Mouse (Mus musculus) lung, embryonic 16.5 days (tissue): ENCODE measurements around the gene Krtdap. TPM values are rescaled to one million over a fixed set of nuclear protein-coding genes. Genes with fewer than 3 reads are reported as not detected.
A peak's percentile ranks its signal among the peaks of the same experiment; 100 is the strongest.

Experiments used
- ATAC-seq: fragments of 200-750 bp; cut with Nextera tagmentation; 2 replicates; pipeline ENCODE4 v1.8.0; 2017; ENCODE audit warnings: low read depth, mild to moderate bottlenecking, moderate library complexity
- H3K27ac ChIP-seq: fragments of 300-500 bp; sonication (generic); 2 replicates; pipeline ENCODE4 v1.5.1; 2014; ENCODE audit warnings: mild to moderate bottlenecking, control low read depth, low read length
- H3K27me3 ChIP-seq: fragments of 300-500 bp; sonication (generic); 2 replicates; pipeline ENCODE4 v1.6.1; 2014; ENCODE audit warnings: low read depth, low read length, mixed read lengths; ENCODE audit not compliant: control insufficient read depth, insufficient read depth
- H3K36me3 ChIP-seq: fragments of 300-500 bp; sonication (generic); 2 replicates; pipeline ENCODE4 v1.6.1; 2014; ENCODE audit warnings: low read length; ENCODE audit not compliant: control insufficient read depth, insufficient read depth
- H3K4me1 ChIP-seq: fragments of 300-500 bp; sonication (generic); replicated peaks from 2 replicates; pipeline ENCODE4 v1.6.1; 2014; ENCODE audit warnings: low read length, mixed read lengths; ENCODE audit not compliant: control insufficient read depth, insufficient read depth
- H3K4me2 ChIP-seq: fragments of 300-500 bp; sonication (generic); 2 replicates; pipeline ENCODE4 v1.6.1; 2014; ENCODE audit warnings: low read depth, low read length, control low read depth
- H3K4me3 ChIP-seq: fragments of 300-500 bp; sonication (generic); 2 replicates; pipeline ENCODE4 v1.5.1; 2014; ENCODE audit warnings: mild to moderate bottlenecking, low read length, control low read depth
- H3K9ac ChIP-seq: fragments of 300-500 bp; sonication (generic); 2 replicates; pipeline ENCODE4 v1.6.1; 2014; ENCODE audit warnings: low read length, control low read depth
- H3K9me3 ChIP-seq: fragments of 300-500 bp; sonication (generic); 2 replicates; pipeline ENCODE4 v1.6.1; 2016; ENCODE audit warnings: low read length; ENCODE audit not compliant: control insufficient read depth
- WGBS: fragments of 180-500 bp; shearing (Covaris S2); extraction: QIAGEN DNeasy Blood & Tissue Kit; methylation state at CpG from one replicate; pipeline ENCODE4 v1.1.7; 2014; 5-methylcytosine and 5-hydroxymethylcytosine counted together
- polyA plus RNA-seq: library from polyadenylated mRNA; unstranded; fragments of >200 nt; fragmentation: Nextera tagmentation; extraction: Ambion mirVana; gene quantifications from 2 replicates; pipeline ENCODE4 v1.2.1, GENCODE M21; 2015

The Krtdap gene
- polyA plus RNA-seq, 1 experiment from 2014 or later, result 3.7 TPM

DNA sequence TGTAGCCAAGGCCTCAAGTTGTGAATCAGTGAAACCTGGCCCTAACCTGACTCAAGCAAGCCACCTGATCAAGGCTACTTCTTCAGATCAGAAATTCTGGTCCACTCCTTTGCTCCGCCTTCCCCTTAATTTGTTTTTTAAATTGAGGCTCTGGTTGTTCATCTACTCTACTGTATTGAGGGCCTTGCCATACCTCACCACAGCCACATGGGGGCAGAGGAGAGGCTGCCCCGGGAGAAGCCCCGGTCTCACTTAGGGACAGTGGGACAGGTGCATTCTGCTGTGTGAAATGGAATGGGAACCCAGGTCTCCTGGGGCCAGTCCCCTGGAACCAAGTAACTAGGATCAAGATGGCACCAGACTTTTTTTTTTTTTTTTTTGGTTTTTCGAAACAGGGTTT, 5.9 kb upstream of the Krtdap start:
- no peak for ATAC-seq
- Histone ChIP-seq H3K9me3 (no peaks in the 10 kb centered on the region), H3K27me3 (no peaks in the 10 kb centered on the region), H3K27ac (no peak overlapping the region), H3K36me3 (no peaks in the 10 kb centered on the region), H3K4me3 (no peak overlapping the region), H3K4me1 (no peaks in the 10 kb centered on the region), H3K9ac (no peak overlapping the region), H3K4me2 (no peak overlapping the region)
- WGBS, result 74% methylated on average over 4 of the region's 4 CpGs

DNA sequence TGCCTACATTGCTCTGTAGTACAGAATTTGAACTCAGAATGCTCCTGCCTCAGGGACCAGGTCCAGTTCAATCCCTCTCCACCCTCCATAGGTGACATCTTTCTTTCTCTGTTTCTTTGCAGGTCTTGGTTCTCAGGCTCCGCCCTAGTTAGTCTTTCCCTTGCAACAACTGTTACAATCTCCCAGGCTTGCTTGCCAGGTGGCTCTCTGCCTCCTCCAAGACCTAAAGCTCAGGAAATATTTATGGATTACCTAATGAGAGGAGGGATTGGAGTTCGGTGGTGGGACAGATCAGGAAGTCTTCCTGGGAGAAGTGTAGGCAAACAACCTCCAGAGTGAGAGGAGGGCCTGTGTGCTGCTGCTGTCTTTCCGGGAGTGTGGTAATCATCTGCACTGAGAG, 5.0 kb upstream of the Krtdap start:
- ATAC-seq, result no peak
- WGBS, result 69% methylated on average over 3 of the region's 3 CpGs
- no peaks in the 10 kb centered on the region for H3K27me3 ChIP-seq

DNA sequence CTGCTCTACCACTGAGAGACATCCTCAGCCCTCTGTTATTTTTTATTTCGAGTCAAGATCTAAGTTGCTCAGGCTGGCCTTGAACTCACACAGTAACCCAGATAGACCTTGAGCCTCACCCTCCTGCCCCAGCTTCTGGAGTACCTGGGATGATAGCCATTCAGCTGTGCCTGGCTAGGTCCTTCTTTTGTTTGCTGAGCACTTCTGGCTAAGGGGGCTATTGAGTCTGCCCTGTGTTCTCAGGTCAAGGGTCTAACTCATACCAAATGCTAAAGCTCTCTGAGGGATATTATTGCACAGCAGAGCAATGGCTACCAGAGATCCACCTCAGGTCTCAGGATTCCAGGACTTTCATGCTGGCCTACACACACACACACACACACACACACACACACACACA, 2.5 kb upstream of the Krtdap start:
- 43% methylated on average over 1 of the region's 1 CpGs for WGBS

More for the DNA sequence above, 5.0 kb upstream of the Krtdap start:
- no peaks in the 10 kb centered on the region for H3K4me1 ChIP-seq
- no peak overlapping the region for H3K9ac ChIP-seq
- H3K4me2 ChIP-seq, result no peak overlapping the region
- H3K4me3 ChIP-seq, result no peak overlapping the region
- H3K36me3 ChIP-seq, result no peaks in the 10 kb centered on the region
- no peaks in the 10 kb centered on the region for H3K9me3 ChIP-seq
- no peak overlapping the region for H3K27ac ChIP-seq

DNA sequence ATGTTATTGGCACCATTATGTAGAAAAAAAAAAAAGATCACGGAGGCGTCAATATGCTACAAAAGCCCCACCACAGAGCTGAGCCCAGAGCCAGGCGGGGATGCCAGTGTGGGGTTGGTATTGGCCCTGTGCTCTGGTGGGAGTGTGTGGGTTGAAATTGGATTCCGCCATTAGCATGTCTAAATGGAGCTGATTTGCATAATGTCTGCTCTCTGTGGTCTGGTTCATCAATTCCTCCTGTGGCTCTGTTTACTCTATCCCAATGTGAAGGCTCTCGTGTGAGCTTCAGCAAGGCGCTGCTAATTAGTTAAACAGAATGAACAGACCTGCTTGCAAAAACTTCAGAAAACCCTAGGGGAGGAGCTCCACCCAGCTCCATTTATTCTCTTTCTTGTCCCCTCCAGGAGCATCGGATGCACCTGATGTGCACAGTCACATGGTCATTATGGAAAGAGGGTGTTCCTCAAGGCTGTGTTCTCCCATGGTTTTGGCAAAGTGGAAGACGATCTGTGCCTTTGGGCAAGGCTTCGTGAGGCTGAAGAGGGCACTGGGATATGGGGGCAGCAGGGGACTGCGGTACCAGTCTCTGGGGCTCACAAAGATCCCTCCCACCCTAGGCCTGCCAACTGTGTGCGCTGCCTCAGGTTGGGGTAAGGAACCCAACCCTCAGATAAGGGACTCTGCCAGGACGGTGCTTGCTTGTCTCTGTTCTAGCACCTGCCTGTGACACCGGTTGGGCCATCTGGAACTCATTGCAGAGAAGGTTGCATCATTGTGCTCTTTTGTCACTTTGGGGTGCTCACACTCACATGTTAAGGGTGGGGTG, 1.8 kb upstream of the Krtdap start:
- WGBS, result 67% methylated on average over 13 of the region's 13 CpGs
- H3K4me3 ChIP-seq, result no peak overlapping the region
- no peaks in the 10 kb centered on the region for H3K4me1 ChIP-seq
- no peak for ATAC-seq
- H3K27ac ChIP-seq, result no peak overlapping the region
- H3K27me3 ChIP-seq, result no peaks in the 10 kb centered on the region
- H3K9ac ChIP-seq, result no peak overlapping the region
- H3K9me3 ChIP-seq, result no peaks in the 10 kb centered on the region
- H3K4me2 ChIP-seq, result no peak overlapping the region
- no peaks in the 10 kb centered on the region for H3K36me3 ChIP-seq

More for the DNA sequence above, 2.5 kb upstream of the Krtdap start:
- Histone ChIP-seq H3K9me3 (no peaks in the 10 kb centered on the region), H3K27me3 (no peaks in the 10 kb centered on the region), H3K4me2 (no peak overlapping the region), H3K4me3 (no peak overlapping the region), H3K4me1 (no peaks in the 10 kb centered on the region), H3K36me3 (no peaks in the 10 kb centered on the region), H3K27ac (no peak overlapping the region), H3K9ac (no peak overlapping the region)
- peak; percentile 47; the same call in 1 of the 2 replicates for ATAC-seq

DNA sequence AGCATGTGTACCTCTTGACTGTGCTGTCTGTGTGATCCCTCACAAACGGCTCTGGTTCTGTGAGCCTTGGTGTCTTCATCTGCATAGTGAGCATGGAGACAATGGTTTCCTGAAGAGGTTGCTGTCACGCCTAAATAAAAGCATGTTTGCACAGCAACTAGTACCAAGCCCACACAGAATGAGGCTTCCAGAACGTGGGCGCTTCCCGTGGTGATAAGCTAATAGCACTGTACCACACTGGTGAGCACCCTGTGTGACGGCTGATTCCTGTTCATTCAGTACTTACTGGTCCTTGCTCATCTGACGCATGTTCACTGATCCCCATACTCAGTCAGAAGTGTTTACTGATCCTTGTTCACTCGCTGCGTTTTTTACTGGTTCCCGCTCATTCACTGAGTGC, 2.4 kb downstream of the Krtdap start:
- no peak for ATAC-seq
- Histone ChIP-seq H3K4me1 (no peaks in the 10 kb centered on the region; the same call in 1 of the 2 replicates), H3K9ac (no peak overlapping the region), H3K27ac (no peak overlapping the region), H3K36me3 (no peaks in the 10 kb centered on the region), H3K4me2 (no peak overlapping the region), H3K9me3 (no peaks in the 10 kb centered on the region), H3K27me3 (no peaks in the 10 kb centered on the region), H3K4me3 (no peak overlapping the region)
- WGBS, result 56% methylated on average over 10 of the region's 10 CpGs

DNA sequence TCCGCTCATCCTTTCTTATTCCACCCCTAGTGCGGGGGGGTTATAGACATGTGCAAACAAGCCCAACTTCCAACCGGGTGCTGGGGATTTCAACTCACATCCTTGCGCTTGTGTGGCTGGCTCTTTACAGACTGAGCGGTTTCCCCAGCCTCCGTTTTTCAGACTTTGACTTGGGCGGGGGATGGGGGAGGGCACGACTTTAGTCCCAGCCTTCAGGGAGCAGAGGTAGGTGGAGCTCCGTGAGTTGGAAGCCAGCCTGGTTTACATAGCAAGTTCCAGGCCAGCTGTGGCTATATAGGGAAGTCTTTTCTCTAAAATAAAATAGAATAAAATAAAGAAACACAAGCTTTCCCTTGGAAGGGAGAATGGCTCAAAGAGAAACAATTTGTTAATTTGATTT, 4.2 kb downstream of the Krtdap start:
- no peak overlapping the region for H3K4me2 ChIP-seq
- H3K27ac ChIP-seq, result no peak overlapping the region
- no peak overlapping the region for H3K9ac ChIP-seq
- no peaks in the 10 kb centered on the region for H3K27me3 ChIP-seq
- H3K4me1 ChIP-seq, result no peaks in the 10 kb centered on the region; the same call in 1 of the 2 replicates
- H3K36me3 ChIP-seq, result no peaks in the 10 kb centered on the region
- 17% methylated on average over 9 of the region's 9 CpGs for WGBS
- peak; percentile 45; the same call in 1 of the 2 replicates for ATAC-seq
- no peaks in the 10 kb centered on the region for H3K9me3 ChIP-seq
- no peak overlapping the region for H3K4me3 ChIP-seq

DNA sequence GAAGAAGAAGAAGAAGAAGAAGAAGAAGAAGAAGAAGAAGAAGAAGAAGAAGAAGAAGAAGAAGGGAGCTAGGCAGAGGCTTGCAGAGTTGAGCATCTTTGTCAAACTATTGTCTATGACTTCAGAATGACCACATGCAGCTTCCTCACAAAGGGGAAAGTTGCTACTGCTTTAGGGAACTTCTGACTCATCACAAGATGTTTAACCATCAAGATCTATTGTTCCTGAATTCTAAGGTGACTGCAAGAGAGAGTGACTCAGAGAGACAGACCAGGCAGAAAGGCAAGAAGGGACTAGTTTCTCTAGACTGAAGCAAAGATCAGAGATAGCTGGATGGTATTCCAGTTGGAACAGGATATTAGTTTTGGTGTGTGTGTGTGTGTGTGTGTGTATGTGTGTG, 7.2 kb downstream of the Krtdap start:
- no peaks in the 10 kb centered on the region for H3K27me3 ChIP-seq
- no peaks in the 10 kb centered on the region for H3K9me3 ChIP-seq
- ATAC-seq, result no peak
- H3K4me1 ChIP-seq, result no peaks in the 10 kb centered on the region; the same call in 1 of the 2 replicates
- H3K9ac ChIP-seq, result no peak overlapping the region
- no peak overlapping the region for H3K4me2 ChIP-seq
- H3K27ac ChIP-seq, result no peak overlapping the region
- H3K36me3 ChIP-seq, result no peaks in the 10 kb centered on the region
- no peak overlapping the region for H3K4me3 ChIP-seq

DNA sequence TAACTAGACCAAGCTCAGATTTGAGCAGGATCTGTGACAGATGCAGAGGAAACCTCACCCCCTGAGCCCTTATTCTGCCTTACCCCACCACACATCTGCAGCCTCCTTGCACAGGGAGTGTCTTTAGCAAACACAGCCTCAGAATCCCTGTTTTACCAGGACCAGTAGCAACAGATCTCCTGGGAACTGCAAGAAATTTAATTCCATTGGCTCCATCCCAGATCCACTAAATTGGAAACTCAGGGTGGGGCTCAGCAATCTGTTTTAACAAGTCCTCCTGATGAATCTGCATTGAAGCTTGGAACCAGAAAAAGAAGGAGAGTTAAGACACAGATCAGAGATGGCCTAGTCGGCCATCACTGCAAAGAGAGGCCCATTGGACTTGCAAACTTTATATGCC, 9.1 kb downstream of the Krtdap start:
- no peaks in the 10 kb centered on the region; the same call in 1 of the 2 replicates for H3K4me1 ChIP-seq
- H3K4me3 ChIP-seq, result no peak overlapping the region
- H3K27ac ChIP-seq, result no peak overlapping the region
- ATAC-seq, result no peak
- H3K27me3 ChIP-seq, result no peaks in the 10 kb centered on the region
- no peak overlapping the region for H3K9ac ChIP-seq
- H3K36me3 ChIP-seq, result no peaks in the 10 kb centered on the region
- H3K9me3 ChIP-seq, result peaks cover 5% of the 10 kb centered on the region; the same call in 1 of the 2 replicates
- no peak overlapping the region for H3K4me2 ChIP-seq
- 77% methylated on average over 1 of the region's 1 CpGs for WGBS

DNA sequence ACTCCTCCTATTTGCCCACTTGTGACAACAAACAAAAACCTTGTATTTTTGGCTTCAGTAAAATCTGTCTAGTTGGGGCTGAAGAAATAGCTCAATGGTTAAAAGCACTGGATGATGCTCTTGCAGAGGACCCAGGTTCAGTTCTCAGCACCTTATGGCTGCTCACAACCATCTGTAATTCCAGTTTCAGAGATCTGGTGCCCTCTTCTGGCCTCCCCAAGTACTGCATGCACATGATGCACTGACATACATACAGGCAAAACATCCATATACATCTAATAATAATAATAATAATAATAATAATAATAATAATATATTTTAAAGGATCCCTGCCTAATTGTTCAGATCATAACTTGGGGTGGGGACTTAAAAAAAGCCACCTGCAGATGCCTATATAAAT, 13.0 kb downstream of the Krtdap start:
- Histone ChIP-seq H3K4me3 (no peak overlapping the region), H3K27me3 (no peaks in the 10 kb centered on the region), H3K9me3 (peaks cover 5% of the 10 kb centered on the region; the same call in 1 of the 2 replicates), H3K36me3 (no peaks in the 10 kb centered on the region), H3K4me1 (no peaks in the 10 kb centered on the region), H3K9ac (no peak overlapping the region), H3K4me2 (no peak overlapping the region), H3K27ac (no peak overlapping the region)
- ATAC-seq, result no peak
